Mouse (Mus musculus) hindbrain, embryonic 11.5 days (tissue): Measurements from ENCODE around the gene Rps7. TPM values are rescaled to one million over a fixed set of nuclear protein-coding genes. Genes with fewer than 3 reads are reported as not detected.

Experiments
- ATAC-seq: fragments of 200-750 bp; cut with Nextera tagmentation; 2 replicates; pipeline ENCODE4 v1.8.0; 2017; ENCODE audit warnings: mild to moderate bottlenecking, moderate TSS enrichment, moderate library complexity; ENCODE audit not compliant: low FRiP score
- DNase-seq: peaks from one replicate; pipeline ENCODE4 v3.0.0-alpha.2; 2015; ENCODE audit warnings: low spot score
- H3K27ac ChIP-seq: fragments of 300-500 bp; sonication (generic); 2 replicates; pipeline ENCODE4 v1.5.1; 2014; ENCODE audit warnings: mild to moderate bottlenecking, low read depth, low read length
- H3K27me3 ChIP-seq: fragments of 300-500 bp; sonication (generic); 2 replicates; pipeline ENCODE4 v1.6.1; 2014; ENCODE audit warnings: mild to moderate bottlenecking, low read length, moderate library complexity, mixed read lengths; ENCODE audit not compliant: control insufficient read depth, insufficient read depth
- H3K36me3 ChIP-seq: fragments of 300-500 bp; sonication (generic); 2 replicates; pipeline ENCODE4 v1.6.1; 2014; ENCODE audit warnings: mild to moderate bottlenecking, low read length, moderate library complexity, mixed read lengths; ENCODE audit not compliant: control insufficient read depth, insufficient read depth
- H3K4me1 ChIP-seq: fragments of 300-500 bp; sonication (generic); replicated peaks from 2 replicates; pipeline ENCODE4 v1.6.1; 2014; ENCODE audit warnings: low read length, mixed read lengths; ENCODE audit not compliant: control insufficient read depth, insufficient read depth
- H3K4me2 ChIP-seq: fragments of 300-500 bp; sonication (generic); replicated peaks from 2 replicates; pipeline ENCODE4 v1.6.1; 2014; ENCODE audit warnings: mild to moderate bottlenecking, low read depth, low read length
- H3K4me3 ChIP-seq: fragments of 300-500 bp; sonication (generic); 2 replicates; pipeline ENCODE4 v1.5.1; 2014; ENCODE audit warnings: low read depth, low read length
- H3K9ac ChIP-seq: fragments of 300-500 bp; sonication (generic); 2 replicates; pipeline ENCODE4 v1.6.1; 2014; ENCODE audit warnings: low read depth, low read length
- H3K9me3 ChIP-seq: fragments of 300-500 bp; sonication (generic); 2 replicates; pipeline ENCODE4 v1.6.1; 2016; ENCODE audit warnings: low read length; ENCODE audit not compliant: control insufficient read depth
- WGBS: fragments of 180-500 bp; shearing (Covaris S2); extraction: QIAGEN DNeasy Blood & Tissue Kit; methylation state at CpG from one replicate; pipeline ENCODE4 v1.1.7; 2014; 5-methylcytosine and 5-hydroxymethylcytosine counted together
- polyA plus RNA-seq: library from polyadenylated mRNA; unstranded; fragments of >200 nt; fragmentation: Nextera tagmentation; extraction: Ambion mirVana; gene quantifications from 2 replicates; pipeline ENCODE4 v1.2.1, GENCODE M21; 2014

The Rps7 gene
- polyA plus RNA-seq, 1 experiment from 2014 or later = 780 TPM

- no peaks in the 10 kb centered on the region for H3K36me3 ChIP-seq
- DNase-seq (no peak), ATAC-seq (no peak)
- H3K9ac ChIP-seq = no peak overlapping the region
- no peaks in the 10 kb centered on the region for H3K4me1 ChIP-seq
- WGBS = 43% methylated on average over 4 of the region's 4 CpGs
- no peak overlapping the region for H3K4me3 ChIP-seq
- H3K27me3 ChIP-seq = no peaks in the 10 kb centered on the region
- no peak overlapping the region for H3K4me2 ChIP-seq
- no peaks in the 10 kb centered on the region for H3K9me3 ChIP-seq
- H3K27ac ChIP-seq = no peak overlapping the region
Observed at GRCm38 (mm10) chr12:28602259-28602658, 33.5 kb downstream of the Rps7 start.

DNA sequence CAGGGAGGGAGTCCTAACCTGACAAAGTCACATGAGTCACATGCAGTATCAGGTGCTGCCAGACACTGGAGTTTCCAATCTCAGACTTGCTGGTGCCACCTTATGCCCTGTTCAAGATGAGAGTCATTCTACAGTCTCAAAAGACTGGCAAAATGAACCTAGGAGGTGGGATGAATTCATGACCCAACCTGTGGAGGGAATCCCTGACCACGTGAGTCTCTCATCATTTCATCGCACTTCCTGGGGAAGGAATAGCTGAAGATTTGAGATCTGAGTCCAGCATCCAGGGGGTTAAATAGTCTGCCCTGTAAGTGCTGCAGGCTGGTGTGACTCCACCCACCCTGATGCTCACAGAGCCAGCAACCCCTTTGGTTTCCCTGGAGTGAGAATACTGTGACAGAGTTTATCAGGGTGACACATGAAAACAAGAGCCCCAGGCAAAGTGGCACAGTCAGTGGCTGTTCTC lies 37.2 kb downstream of the Rps7 start:
- no peak overlapping the region for H3K4me3 ChIP-seq
- WGBS = 61% methylated on average over 2 of the region's 2 CpGs
- H3K9me3 ChIP-seq = no peaks in the 10 kb centered on the region
- H3K4me1 ChIP-seq = no peaks in the 10 kb centered on the region
- ATAC-seq (no peak), DNase-seq (no peak)
- no peak overlapping the region for H3K27ac ChIP-seq
- no peak overlapping the region for H3K4me2 ChIP-seq
- H3K9ac ChIP-seq = no peak overlapping the region
- no peaks in the 10 kb centered on the region for H3K36me3 ChIP-seq
- no peaks in the 10 kb centered on the region for H3K27me3 ChIP-seq

- H3K27me3 ChIP-seq = no peaks in the 10 kb centered on the region
- no peaks in the 10 kb centered on the region for H3K9me3 ChIP-seq
- no peak overlapping the region for H3K27ac ChIP-seq
- no peaks in the 10 kb centered on the region for H3K36me3 ChIP-seq
- ATAC-seq (no peak), DNase-seq (no peak)
- H3K4me2 ChIP-seq = no peak overlapping the region
- no peaks in the 10 kb centered on the region for H3K4me1 ChIP-seq
- H3K9ac ChIP-seq = no peak overlapping the region
- no peak overlapping the region for H3K4me3 ChIP-seq
- WGBS = 75% methylated on average over 3 of the region's 3 CpGs
Observed at GRCm38 (mm10) chr12:28598110-28598509, 37.6 kb downstream of the Rps7 start.

- ATAC-seq = no peak
Observed at GRCm38 (mm10) chr12:28597699-28598098, 38.1 kb downstream of the Rps7 start.

GRCm38 (mm10) chr12:28596851-28597250 lies 38.9 kb downstream of the Rps7 start:
- Histone ChIP-seq H3K4me1 (no peaks in the 10 kb centered on the region), H3K9ac (no peak overlapping the region), H3K4me3 (no peak overlapping the region), H3K27me3 (no peaks in the 10 kb centered on the region), H3K27ac (no peak overlapping the region), H3K4me2 (no peak overlapping the region), H3K36me3 (no peaks in the 10 kb centered on the region), H3K9me3 (no peaks in the 10 kb centered on the region)
- DNase-seq = no peak
- no peak for ATAC-seq

More at GRCm38 (mm10) chr12:28597699-28598098, 38.1 kb downstream of the Rps7 start:
- Histone ChIP-seq H3K27ac (no peak overlapping the region), H3K4me3 (no peak overlapping the region), H3K4me2 (no peak overlapping the region), H3K9ac (no peak overlapping the region), H3K9me3 (no peaks in the 10 kb centered on the region), H3K27me3 (no peaks in the 10 kb centered on the region), H3K4me1 (no peaks in the 10 kb centered on the region), H3K36me3 (no peaks in the 10 kb centered on the region)
- no peak for DNase-seq
- 84% methylated on average over 9 of the region's 9 CpGs for WGBS

DNA sequence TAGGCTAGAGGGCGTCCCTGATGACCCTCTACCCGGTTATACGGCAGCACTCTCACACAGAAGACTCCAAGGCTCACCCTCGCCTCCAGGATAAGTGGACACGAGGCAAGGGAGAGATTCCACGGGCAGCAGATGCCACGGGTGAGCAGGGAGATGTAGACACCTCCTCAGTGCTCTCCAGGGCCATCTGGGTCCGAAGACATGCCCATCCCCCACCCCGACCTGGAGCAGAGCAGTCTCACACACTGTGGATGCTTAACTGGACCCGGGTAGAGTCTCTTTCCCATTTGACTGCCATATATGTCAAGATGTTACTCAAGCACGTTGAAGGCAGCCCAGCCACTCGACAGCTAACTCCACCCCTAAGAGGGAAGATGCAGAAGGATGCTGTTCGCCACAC lies 45.3 kb downstream of the Rps7 start:
- no peak overlapping the region for H3K4me3 ChIP-seq
- H3K4me2 ChIP-seq = no peak overlapping the region
- no peaks in the 10 kb centered on the region for H3K27me3 ChIP-seq
- H3K9ac ChIP-seq = no peak overlapping the region
- H3K4me1 ChIP-seq = no peaks in the 10 kb centered on the region
- ATAC-seq = no peak
- no peak overlapping the region for H3K27ac ChIP-seq
- no peaks in the 10 kb centered on the region for H3K36me3 ChIP-seq
- DNase-seq = no peak
- H3K9me3 ChIP-seq = no peaks in the 10 kb centered on the region
- 51% methylated on average over 13 of the region's 13 CpGs for WGBS

DNA sequence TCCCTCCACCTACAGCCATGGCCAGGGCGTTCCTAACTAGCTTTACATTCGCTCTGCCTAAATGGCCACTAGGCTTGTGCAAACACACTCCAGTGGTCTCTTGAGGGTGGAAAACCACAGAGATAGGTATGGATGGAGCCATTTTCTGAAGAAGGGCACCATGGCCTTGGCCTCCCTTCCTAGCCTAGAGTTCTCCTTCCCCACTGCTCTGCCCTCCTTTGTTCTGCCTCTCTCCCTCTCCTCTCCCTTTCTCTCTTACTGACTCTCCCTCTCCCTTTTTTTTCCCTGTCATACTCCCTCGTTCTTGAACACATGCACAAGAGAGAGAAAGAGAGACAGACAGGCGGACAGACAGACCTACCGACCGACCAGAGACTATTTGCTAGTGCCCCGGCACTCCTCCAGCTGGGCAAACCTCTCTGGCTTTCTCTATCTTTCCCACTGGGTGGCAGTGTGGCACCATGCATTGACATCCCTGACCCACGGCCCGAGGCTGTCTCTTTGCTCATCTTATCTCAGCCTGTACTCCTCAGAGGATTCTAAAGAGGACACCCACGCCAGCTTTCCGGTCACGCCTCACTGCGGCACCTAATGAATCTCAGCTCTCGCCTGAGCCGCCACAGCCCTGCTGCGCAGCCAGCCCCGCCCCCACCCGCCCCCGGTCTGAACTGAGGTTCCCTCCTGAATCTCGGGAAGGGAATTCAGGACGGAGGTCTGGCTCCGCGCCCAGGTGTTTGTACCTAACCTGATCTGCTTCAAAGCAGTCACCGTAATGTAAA lies 46.5 kb downstream of the Rps7 start:
- DNase-seq (peak; percentile 87), ATAC-seq (peak; percentile 93)
- Histone ChIP-seq H3K27me3 (no peaks in the 10 kb centered on the region), H3K9ac (peak overlapping the region; percentile 49; the same call in 1 of the 2 replicates), H3K27ac (0 out of 2 replicates have a peak overlapping the region, but pooled peaks have one; percentile 27), H3K9me3 (no peaks in the 10 kb centered on the region), H3K4me2 (peak overlapping the region; percentile 54), H3K4me3 (peak overlapping the region; percentile 30), H3K4me1 (no peaks in the 10 kb centered on the region), H3K36me3 (no peaks in the 10 kb centered on the region)
- 11% methylated on average over 20 of the region's 24 CpGs for WGBS

DNA sequence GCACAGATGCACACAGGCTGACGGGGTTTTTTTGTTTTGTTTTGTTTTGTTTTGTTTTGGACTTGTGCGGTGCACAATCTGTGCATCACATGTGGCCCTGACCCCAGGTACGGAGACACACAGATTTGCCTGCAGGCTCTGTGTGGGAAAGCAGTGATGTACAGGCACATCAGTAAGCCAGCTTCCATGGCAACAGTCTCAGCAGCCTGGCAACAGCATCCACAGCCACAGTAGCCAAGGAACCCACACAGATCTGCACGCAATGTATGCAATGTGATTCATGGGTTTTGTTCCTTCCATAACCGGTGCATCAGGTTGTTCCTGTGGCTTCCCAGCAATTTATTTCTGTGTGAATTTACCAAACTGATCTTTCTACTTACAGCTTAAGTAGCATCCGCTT lies 47.8 kb downstream of the Rps7 start:
- DNase-seq = peak; percentile 24
- Histone ChIP-seq H3K9ac (0 out of 2 replicates have a peak overlapping the region, but pooled peaks have one; percentile 4), H3K4me2 (no peak overlapping the region), H3K36me3 (no peaks in the 10 kb centered on the region), H3K9me3 (no peaks in the 10 kb centered on the region), H3K27me3 (no peaks in the 10 kb centered on the region), H3K4me1 (no peaks in the 10 kb centered on the region), H3K27ac (no peak overlapping the region), H3K4me3 (no peak overlapping the region)
- ATAC-seq = no peak
- 69% methylated on average over 6 of the region's 6 CpGs for WGBS

GRCm38 (mm10) chr12:28584036-28584435 lies 51.7 kb downstream of the Rps7 start:
- Histone ChIP-seq H3K9me3 (no peaks in the 10 kb centered on the region), H3K9ac (no peak overlapping the region), H3K27ac (no peak overlapping the region), H3K4me2 (no peak overlapping the region), H3K4me3 (no peak overlapping the region), H3K4me1 (no peaks in the 10 kb centered on the region), H3K27me3 (no peaks in the 10 kb centered on the region), H3K36me3 (no peaks in the 10 kb centered on the region)
- ATAC-seq = no peak
- DNase-seq = no peak
- WGBS = 80% methylated on average over 3 of the region's 3 CpGs
